Mouse (Mus musculus) heart, embryonic 12.5 days (tissue): Measurements from ENCODE around the gene Rad23b. TPM values are rescaled to one million over a fixed set of nuclear protein-coding genes. Genes with fewer than 3 reads are reported as not detected.
"Not testable (repeated sequence)": the region's sequence is repeated elsewhere in the genome, so short reads cannot be mapped to it uniquely, and the experiment has no call there.

ENCODE experiments used
- ATAC-seq: fragments of 200-750 bp; cut with Nextera tagmentation; 2 replicates; pipeline ENCODE4 v1.8.0; 2017; ENCODE audit warnings: moderate TSS enrichment, moderate library complexity; ENCODE audit not compliant: insufficient number of reproducible peaks, low FRiP score
- H3K27ac ChIP-seq: fragments of 300-500 bp; sonication (generic); 2 replicates; pipeline ENCODE4 v1.5.1; 2016; ENCODE audit warnings: mild to moderate bottlenecking, moderate library complexity; ENCODE audit not compliant: poor library complexity, severe bottlenecking
- H3K27me3 ChIP-seq: fragments of 300-500 bp; sonication (generic); replicated peaks from 2 replicates; pipeline ENCODE4 v1.6.1; 2016; ENCODE audit warnings: mild to moderate bottlenecking, moderate library complexity
- H3K36me3 ChIP-seq: fragments of 300-500 bp; sonication (generic); 2 replicates; pipeline ENCODE4 v1.6.1; 2016; ENCODE audit warnings: mild to moderate bottlenecking, moderate library complexity
- H3K4me1 ChIP-seq: fragments of 300-500 bp; sonication (generic); replicated peaks from 2 replicates; pipeline ENCODE4 v1.6.1; 2016; ENCODE audit warnings: mild to moderate bottlenecking
- H3K4me2 ChIP-seq: fragments of 300-500 bp; sonication (generic); 2 replicates; pipeline ENCODE4 v1.6.1; 2016; ENCODE audit warnings: mild to moderate bottlenecking, moderate library complexity
- H3K4me3 ChIP-seq: fragments of 300-500 bp; sonication (generic); 2 replicates; pipeline ENCODE4 v1.5.1; 2016; ENCODE audit warnings: mild to moderate bottlenecking
- H3K9ac ChIP-seq: fragments of 300-500 bp; sonication (generic); 2 replicates; pipeline ENCODE4 v1.6.1; 2016; ENCODE audit warnings: mild to moderate bottlenecking, moderate library complexity
- H3K9me3 ChIP-seq: fragments of 300-500 bp; sonication (generic); replicated peaks from 2 replicates; pipeline ENCODE4 v1.6.1; 2016; ENCODE audit warnings: mild to moderate bottlenecking, moderate library complexity
- WGBS: fragments of 180-500 bp; shearing (Covaris S2); methylation state at CpG from one replicate; pipeline ENCODE4 v1.1.7; 2016; 5-methylcytosine and 5-hydroxymethylcytosine counted together
- polyA plus RNA-seq: library from polyadenylated mRNA; unstranded; fragments of >200 nt; fragmentation: Nextera tagmentation; extraction: Ambion mirVana; gene quantifications from 2 replicates; pipeline ENCODE4 v1.2.1, GENCODE M21; 2016

The Rad23b gene
- polyA plus RNA-seq, 1 experiment from 2014 or later, result 83.0 TPM

DNA sequence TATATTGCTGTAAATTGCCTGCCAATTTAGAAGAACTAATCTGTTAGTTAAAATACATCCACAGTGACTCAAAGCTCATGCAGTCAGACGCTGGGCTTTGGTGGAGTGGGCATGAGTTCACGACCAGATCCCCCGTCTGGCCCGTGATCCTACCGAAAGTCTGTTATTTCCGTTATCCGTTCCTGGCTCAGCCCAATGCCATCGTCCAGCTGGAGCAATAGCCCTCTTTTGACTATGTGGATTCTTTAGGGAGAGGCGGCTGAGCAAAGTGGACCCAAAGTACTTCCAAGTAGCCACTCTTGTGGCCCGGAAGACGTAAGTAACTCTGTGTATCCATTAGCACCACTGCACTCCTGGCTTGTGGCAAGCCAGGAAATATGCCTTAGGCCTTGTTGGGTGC, 49.1 kb downstream of the Rad23b start:
- Histone ChIP-seq H3K27ac (no peak overlapping the region), H3K4me3 (no peak overlapping the region), H3K9ac (no peak overlapping the region), H3K4me1 (no peaks in the 10 kb centered on the region), H3K4me2 (no peak overlapping the region), H3K36me3 (no peaks in the 10 kb centered on the region), H3K27me3 (no peaks in the 10 kb centered on the region), H3K9me3 (peaks cover 12% of the 10 kb centered on the region)
- ATAC-seq, result no peak
- WGBS, result 79% methylated on average over 11 of the region's 11 CpGs

DNA sequence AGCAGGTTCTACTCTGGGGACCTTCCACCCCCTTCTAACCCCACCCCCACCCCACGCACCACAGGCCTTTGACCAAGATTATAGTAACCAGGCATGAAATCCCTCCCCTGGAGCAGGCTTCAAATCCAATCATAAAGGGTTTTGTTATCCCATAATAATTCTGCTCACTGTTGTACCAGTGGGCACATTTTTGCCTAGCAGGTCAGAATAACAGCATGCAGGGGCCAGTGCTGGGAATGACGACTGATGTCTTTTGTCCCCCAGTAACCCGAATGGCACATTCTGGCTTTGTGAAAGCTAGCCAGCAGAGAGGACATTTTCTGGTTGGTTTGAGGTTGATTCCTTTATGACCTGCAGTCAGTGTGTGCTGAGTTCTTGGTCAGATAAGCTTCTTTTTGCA, 55.5 kb downstream of the Rad23b start:
- ATAC-seq, result no peak
- 75% methylated on average over 3 of the region's 3 CpGs for WGBS
- H3K27ac ChIP-seq, result no peak overlapping the region
- peaks cover 12% of the 10 kb centered on the region for H3K9me3 ChIP-seq
- H3K4me2 ChIP-seq, result no peak overlapping the region
- no peaks in the 10 kb centered on the region for H3K4me1 ChIP-seq
- H3K4me3 ChIP-seq, result no peak overlapping the region
- no peak overlapping the region for H3K9ac ChIP-seq
- no peaks in the 10 kb centered on the region for H3K27me3 ChIP-seq
- H3K36me3 ChIP-seq, result no peaks in the 10 kb centered on the region

DNA sequence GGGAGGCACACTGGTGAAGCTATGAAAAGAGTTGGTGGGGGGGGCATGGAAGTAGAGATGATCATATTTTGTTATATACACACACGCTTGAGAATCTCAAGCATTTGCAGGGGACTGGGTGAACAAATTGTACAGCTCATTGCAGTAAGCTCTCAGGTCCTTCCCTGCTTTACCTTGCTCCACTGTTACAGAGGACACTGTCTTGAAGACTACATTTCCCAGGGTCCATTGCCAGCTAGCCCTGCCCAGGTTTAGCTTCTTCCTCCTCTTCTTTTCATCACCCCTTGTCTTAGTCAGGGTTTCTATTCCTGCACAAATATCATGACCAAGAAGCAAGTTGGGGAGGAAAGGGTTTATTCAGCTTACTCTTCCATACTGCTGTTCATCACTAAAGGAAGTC, 56.7 kb downstream of the Rad23b start:
- Histone ChIP-seq H3K27me3 (no peaks in the 10 kb centered on the region), H3K4me3 (no peak overlapping the region), H3K36me3 (no peaks in the 10 kb centered on the region), H3K4me2 (no peak overlapping the region), H3K9me3 (peaks cover 7% of the 10 kb centered on the region), H3K27ac (no peak overlapping the region), H3K9ac (no peak overlapping the region), H3K4me1 (no peaks in the 10 kb centered on the region)
- no peak for ATAC-seq
- 82% methylated on average over 1 of the region's 1 CpGs for WGBS

DNA sequence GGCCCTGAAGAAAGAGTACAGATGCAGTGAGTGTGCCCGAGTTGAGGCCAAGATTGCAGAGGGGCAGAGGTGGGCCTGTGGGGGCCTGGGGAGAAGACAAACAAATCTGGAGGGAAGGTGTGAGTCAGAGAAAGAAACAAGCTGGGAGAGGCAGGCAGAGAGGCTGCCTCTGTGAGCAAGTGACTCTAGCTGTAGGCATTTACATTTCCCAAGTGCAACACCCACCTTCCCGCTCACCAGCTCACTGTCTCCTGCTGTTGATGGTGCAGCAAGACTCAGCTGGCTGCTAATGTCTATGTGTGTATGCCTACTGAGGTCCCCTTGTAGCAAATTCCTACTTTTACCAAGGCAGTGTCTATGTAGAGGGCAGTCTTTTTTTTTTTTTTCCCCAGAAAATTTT, 58.2 kb downstream of the Rad23b start:
- H3K27me3 ChIP-seq, result no peaks in the 10 kb centered on the region
- no peaks in the 10 kb centered on the region for H3K36me3 ChIP-seq
- H3K4me3 ChIP-seq, result no peak overlapping the region
- H3K9ac ChIP-seq, result no peak overlapping the region
- 49% methylated on average over 2 of the region's 2 CpGs for WGBS
- H3K9me3 ChIP-seq, result no peaks in the 10 kb centered on the region
- H3K4me2 ChIP-seq, result no peak overlapping the region
- no peaks in the 10 kb centered on the region for H3K4me1 ChIP-seq
- ATAC-seq, result no peak
- H3K27ac ChIP-seq, result no peak overlapping the region

DNA sequence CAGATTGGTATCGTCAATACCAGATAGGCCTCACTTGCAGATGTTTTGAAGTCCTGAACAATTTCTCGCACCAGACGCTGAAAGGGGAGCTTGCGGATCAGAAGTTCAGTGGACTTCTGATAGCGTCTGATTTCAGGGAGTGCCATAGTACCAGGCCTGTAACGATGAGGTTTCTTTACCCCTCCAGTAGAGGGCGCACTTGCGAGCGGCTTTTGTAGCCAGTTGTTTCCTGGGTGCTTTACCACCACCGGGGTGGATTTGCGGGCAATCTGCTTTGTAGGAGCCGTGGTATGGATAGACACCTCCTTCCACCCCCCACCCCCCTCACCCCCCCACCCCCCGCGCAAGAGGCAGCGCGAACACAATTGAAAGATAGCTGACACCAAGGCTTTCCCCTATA, 59.2 kb downstream of the Rad23b start:
- Histone ChIP-seq H3K9ac (no peak overlapping the region), H3K4me2 (no peak overlapping the region), H3K36me3 (no peaks in the 10 kb centered on the region), H3K4me3 (no peak overlapping the region), H3K9me3 (no peaks in the 10 kb centered on the region), H3K27me3 (no peaks in the 10 kb centered on the region), H3K27ac (no peak overlapping the region), H3K4me1 (no peaks in the 10 kb centered on the region)
- 95% methylated on average over 16 of the region's 16 CpGs for WGBS
- no peak for ATAC-seq

DNA sequence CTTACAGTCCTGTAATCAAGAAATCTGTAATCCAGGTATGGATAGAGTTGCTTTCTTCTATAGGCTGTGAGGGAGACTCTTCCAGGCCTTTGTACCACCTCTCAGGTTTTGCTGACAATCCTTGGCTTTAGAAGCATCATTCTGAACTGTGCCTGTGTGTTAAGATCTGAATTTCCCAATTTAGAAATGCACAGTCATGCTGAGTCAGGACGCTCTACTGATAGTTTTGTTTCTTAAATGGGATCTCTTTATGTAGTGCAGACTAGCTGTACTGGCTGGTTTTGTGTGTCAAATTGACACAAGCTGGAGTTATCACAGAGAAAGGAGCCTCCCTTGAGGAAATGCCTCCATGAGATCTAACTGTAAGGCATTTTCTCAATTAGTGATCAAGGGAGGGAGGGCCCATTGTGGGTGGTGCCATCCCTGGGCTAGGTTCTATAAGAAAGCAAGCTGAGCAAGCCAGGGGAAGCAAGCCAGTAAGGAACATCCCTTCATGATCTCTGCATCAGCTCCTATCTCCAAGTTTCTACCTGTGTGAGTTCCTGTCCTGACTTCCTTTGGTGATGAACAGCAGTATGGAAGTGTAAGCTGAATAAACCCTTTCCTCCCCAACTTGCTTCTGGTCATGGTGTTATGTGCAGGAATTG, 59.9 kb downstream of the Rad23b start:
- ATAC-seq, result peak; percentile 83

DNA sequence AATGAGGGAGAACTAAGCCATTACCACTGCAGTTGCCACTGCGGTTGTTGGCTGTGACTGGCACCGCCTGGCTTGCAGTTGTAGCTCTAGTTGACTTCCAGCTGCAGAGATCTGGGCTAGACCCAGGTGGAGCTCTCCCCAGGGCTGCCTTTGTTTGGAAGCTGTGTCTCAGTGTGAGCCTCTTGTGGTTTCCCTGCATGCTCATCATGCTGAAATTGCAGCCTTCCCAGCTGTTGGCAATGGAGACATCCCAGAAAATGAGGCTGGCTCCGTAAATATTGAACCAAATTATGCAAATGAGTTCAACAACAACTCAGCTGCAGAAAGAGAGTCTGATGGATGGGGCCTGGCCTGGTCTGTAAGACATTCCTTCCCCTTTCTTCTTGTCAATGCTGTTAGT, 66.0 kb downstream of the Rad23b start:
- no peak overlapping the region for H3K9ac ChIP-seq
- H3K4me3 ChIP-seq, result no peak overlapping the region
- H3K27me3 ChIP-seq, result no peaks in the 10 kb centered on the region
- H3K9me3 ChIP-seq, result no peaks in the 10 kb centered on the region
- no peak overlapping the region for H3K4me2 ChIP-seq
- H3K4me1 ChIP-seq, result no peaks in the 10 kb centered on the region
- H3K27ac ChIP-seq, result no peak overlapping the region
- no peaks in the 10 kb centered on the region for H3K36me3 ChIP-seq
- WGBS, result 65% methylated on average over 3 of the region's 3 CpGs
- no peak for ATAC-seq

More for the DNA sequence above, 59.9 kb downstream of the Rad23b start:
- H3K9me3 ChIP-seq, H3K4me2 ChIP-seq, H3K4me3 ChIP-seq, H3K4me1 ChIP-seq, H3K27ac ChIP-seq, H3K27me3 ChIP-seq, H3K9ac ChIP-seq, H3K36me3 ChIP-seq: not testable (repeated sequence)
- 77% methylated on average over 1 of the region's 1 CpGs for WGBS

DNA sequence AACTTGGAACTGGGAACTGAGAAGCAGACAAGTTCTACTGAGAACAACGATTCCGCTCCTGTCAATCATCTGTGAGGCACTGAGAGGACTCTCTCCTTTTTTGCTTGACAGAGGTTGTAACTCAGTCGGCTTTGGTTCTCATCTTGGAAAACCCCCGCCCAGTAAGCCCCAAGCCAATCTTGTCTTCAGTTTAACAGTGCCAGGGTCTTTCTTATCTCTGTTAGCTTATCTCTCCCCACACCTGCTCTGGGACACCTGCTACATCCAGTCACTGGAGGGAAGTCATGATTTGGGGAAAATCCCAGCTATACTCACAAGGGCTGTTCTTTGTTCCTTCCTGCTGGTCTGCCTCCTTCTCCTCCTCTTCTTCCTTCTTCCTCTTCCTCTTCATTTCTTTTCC, 76.4 kb downstream of the Rad23b start:
- ATAC-seq, result no peak
- Histone ChIP-seq H3K4me2 (no peak overlapping the region), H3K36me3 (no peaks in the 10 kb centered on the region), H3K27ac (no peak overlapping the region), H3K27me3 (no peaks in the 10 kb centered on the region), H3K9me3 (no peaks in the 10 kb centered on the region), H3K4me1 (no peaks in the 10 kb centered on the region), H3K9ac (no peak overlapping the region), H3K4me3 (no peak overlapping the region)
- WGBS, result 48% methylated on average over 4 of the region's 4 CpGs

Other genes starting within 250 kb of the Rad23b start
- gene Klf4, start 182.4 kb downstream of the Rad23b start, polyA plus RNA-seq, result 4.3 and 5.4 TPM in 2 replicates